Mouse (Mus musculus) myocyte (in vitro differentiated cells): ENCODE measurements around the gene Spata17.

ENCODE experiments used
- CEBPB ChIP-seq: IDR thresholded peaks from 2 replicates; pipeline ENCODE4 v1.6.1; 2011; ENCODE audit warnings: mild to moderate bottlenecking, moderate library complexity; ENCODE audit not compliant: poor library complexity, insufficient read depth, severe bottlenecking
- E2F4 ChIP-seq: IDR thresholded peaks from one replicate; pipeline ENCODE4 v1.6.1; 2011; ENCODE audit warnings: mild to moderate bottlenecking, control low read depth, moderate library complexity; ENCODE audit not compliant: insufficient read depth
- MAX ChIP-seq: IDR thresholded peaks from one replicate; pipeline ENCODE4 v1.6.1; 2011; ENCODE audit warnings: low read depth, mild to moderate bottlenecking, control low read depth
- MYOD1 ChIP-seq, 3 experiments: IDR thresholded peaks; one replicate each; pipeline ENCODE4 v1.6.1; 2011; ENCODE audit warnings: control low read depth in 2 of 3, low read depth in 2 of 3, mild to moderate bottlenecking in 2 of 3, moderate library complexity in 1 of 3; ENCODE audit not compliant: insufficient read length in 2 of 3, control insufficient read depth in 1 of 3
- MYOG ChIP-seq, 3 experiments: IDR thresholded peaks; one replicate each; pipeline ENCODE4 v1.6.1; 2011; ENCODE audit warnings: control low read depth in 2 of 3, low read depth in 2 of 3, mild to moderate bottlenecking in 2 of 3; ENCODE audit not compliant: insufficient read length in 2 of 3, control insufficient read depth in 1 of 3, insufficient read depth in 1 of 3
- POLR2A ChIP-seq: IDR thresholded peaks from one replicate; pipeline ENCODE4 v1.6.1; 2011; ENCODE audit warnings: low read depth, mild to moderate bottlenecking, control low read depth, moderate library complexity; ENCODE audit not compliant: insufficient read length
- POLR2AphosphoS2 ChIP-seq: IDR thresholded peaks from one replicate; pipeline ENCODE4 v1.6.1; 2011; ENCODE audit warnings: low read depth, control low read depth; ENCODE audit not compliant: insufficient read length
- SRF ChIP-seq: IDR thresholded peaks from one replicate; pipeline ENCODE4 v1.6.1; 2011; ENCODE audit warnings: low read depth; ENCODE audit not compliant: control insufficient read depth, insufficient read length
- TCF12 ChIP-seq: IDR thresholded peaks from one replicate; pipeline ENCODE4 v1.6.1; 2011; ENCODE audit warnings: mild to moderate bottlenecking, control low read depth; ENCODE audit not compliant: poor library complexity, insufficient read depth, severe bottlenecking
- USF1 ChIP-seq: IDR thresholded peaks from one replicate; pipeline ENCODE4 v1.6.1; 2011; ENCODE audit warnings: low read depth, mild to moderate bottlenecking, control low read depth, moderate library complexity

GRCm38 (mm10) chr1:187142984-187143383, 72.3 kb downstream of the Spata17 start:
- TF ChIP-seq POLR2A (no peak), E2F4 (no peak), USF1 (no peak), SRF (no peak), MYOG (IDR thresholded peaks at IDR 0.05; ENCODE audit: control insufficient read depth in 1 of 3, insufficient read depth in 1 of 3, insufficient read length in 2 of 3, low read depth in 2 of 3) (no peak), CEBPB (no peak), MYOD1 (IDR thresholded peaks at IDR 0.05; ENCODE audit: control insufficient read depth in 1 of 3, insufficient read length in 2 of 3, low read depth in 2 of 3) (no peak), POLR2AphosphoS2 (no peak), TCF12 (no peak), MAX (no peak)
